Mouse (Mus musculus) splenic B cell, adult 2 months (primary cell): ENCODE measurements around the gene Pigk.

ENCODE experiments used
- DNase-seq: peaks from one replicate; pipeline ENCODE4 v3.0.0-alpha.2; 2011; ENCODE audit warnings: low read depth, low spot score
- H3K27me3 ChIP-seq: 2 replicates; pipeline ENCODE4 v1.6.1; 2012; ENCODE audit warnings: mild to moderate bottlenecking, low read length, moderate library complexity, mixed read lengths; ENCODE audit not compliant: control insufficient read depth, poor library complexity, insufficient read depth, severe bottlenecking
- H3K36me3 ChIP-seq: 2 replicates; pipeline ENCODE4 v1.6.1; 2012; ENCODE audit warnings: mild to moderate bottlenecking, low read length, moderate library complexity, mixed read lengths; ENCODE audit not compliant: control insufficient read depth, poor library complexity, insufficient read depth, severe bottlenecking

Pigk gene

DNA sequence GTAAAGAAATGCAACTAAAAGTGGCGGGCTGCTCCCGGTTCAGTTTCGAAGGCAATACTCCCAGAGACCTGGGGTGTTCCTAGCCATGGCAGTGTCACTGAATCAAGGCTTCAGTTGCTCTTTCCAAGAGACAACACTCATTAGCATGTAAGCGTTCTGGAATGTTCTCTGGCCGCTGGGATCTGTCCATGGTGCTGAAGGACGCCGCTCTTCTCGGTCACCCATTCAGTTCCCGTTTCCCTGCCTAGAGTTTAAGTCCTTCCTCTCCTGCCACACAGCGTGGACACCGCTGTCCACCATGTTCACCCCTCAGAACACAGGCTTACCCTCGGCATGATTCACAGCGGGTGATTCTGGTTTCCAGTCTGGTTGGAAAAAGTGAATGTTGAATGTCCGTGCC, 107.3 kb downstream of the Pigk start:
- DNase-seq = peak; percentile 29
- no peaks in the 10 kb centered on the region for H3K27me3 ChIP-seq

DNA sequence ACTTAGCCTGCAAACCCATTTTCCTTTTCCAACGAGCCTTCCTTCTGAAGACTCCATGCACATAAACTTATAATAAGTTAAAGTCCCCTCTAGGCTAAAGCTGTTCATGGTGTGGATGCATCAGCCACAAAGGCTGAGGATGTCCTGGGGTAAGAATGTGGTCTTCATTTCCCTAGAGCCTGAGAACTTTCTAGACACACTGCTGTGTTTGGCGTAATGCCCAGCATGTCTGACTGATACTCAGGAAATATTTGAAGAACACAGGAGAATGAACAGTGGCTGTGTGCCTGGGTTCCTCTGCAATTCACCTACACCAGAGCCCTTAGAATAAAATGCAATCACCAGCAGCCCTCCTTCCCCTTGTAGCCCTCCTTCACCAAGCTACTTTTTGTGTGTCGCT, 117.5 kb downstream of the Pigk start:
- H3K27me3 ChIP-seq = no peaks in the 10 kb centered on the region
- H3K36me3 ChIP-seq = no peaks in the 10 kb centered on the region
- no peak for DNase-seq

More for the DNA sequence above, 107.3 kb downstream of the Pigk start:
- H3K36me3 ChIP-seq = no peaks in the 10 kb centered on the region

DNA sequence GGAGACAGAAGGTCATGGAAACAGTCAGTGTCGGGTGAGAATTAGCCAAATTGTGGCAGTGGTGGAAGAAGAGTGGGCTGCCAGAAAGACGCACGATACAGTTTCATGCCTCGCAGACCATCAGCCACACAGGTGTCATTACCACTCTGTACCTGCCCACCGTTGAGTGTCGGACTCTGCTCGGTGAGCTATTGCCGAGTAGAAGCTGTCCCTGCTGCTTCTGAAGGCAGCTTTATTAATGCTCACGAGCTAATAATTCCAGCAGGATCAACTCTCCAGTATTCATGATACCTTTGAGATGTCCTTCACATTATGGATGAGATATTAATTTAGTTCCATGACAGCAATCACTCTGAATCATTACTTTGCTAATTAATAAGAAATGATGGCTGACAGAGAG, 118.1 kb downstream of the Pigk start:
- H3K36me3 ChIP-seq = no peaks in the 10 kb centered on the region
- no peaks in the 10 kb centered on the region for H3K27me3 ChIP-seq
- no peak for DNase-seq

DNA sequence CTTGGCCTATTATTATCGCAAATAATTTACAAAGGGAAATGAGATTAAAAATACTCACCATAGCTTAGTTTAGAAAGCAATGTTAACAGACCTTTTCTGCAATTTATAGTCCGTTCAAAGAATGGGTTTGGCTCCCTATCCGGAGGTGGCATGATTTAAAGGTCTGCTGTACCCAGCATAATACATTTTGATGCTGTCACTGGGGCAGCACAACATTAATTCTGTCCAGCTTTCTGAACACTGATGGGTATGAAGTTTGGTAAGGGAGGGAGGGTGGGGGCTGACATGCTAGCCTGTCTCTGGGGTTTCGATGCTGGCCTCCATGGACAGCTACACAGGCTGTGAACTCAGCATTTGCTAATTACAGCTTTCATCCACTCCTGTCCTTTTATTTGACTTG, 118.5 kb downstream of the Pigk start:
- no peaks in the 10 kb centered on the region for H3K27me3 ChIP-seq
- no peak for DNase-seq
- H3K36me3 ChIP-seq = no peaks in the 10 kb centered on the region

DNA sequence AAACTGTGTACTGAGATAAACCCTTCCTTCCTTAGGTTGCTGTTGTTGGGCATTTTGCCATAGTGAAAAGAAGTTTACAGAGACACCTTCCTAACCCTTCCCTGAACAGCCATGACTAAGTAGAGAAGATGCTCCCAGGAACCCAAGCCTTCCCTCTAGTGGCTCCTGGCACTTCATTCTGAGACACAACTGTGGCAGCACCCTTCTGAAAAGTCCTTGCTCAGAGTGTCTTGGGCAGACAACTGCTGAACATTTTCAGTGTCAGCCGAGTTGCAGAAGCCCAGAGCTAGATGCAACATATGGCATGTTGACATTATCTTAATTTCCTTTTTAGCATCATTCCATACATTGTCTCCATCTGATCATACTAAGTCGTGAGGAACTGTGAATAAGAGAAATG, 123.5 kb downstream of the Pigk start:
- H3K27me3 ChIP-seq = no peaks in the 10 kb centered on the region
- no peaks in the 10 kb centered on the region for H3K36me3 ChIP-seq
- DNase-seq = no peak

DNA sequence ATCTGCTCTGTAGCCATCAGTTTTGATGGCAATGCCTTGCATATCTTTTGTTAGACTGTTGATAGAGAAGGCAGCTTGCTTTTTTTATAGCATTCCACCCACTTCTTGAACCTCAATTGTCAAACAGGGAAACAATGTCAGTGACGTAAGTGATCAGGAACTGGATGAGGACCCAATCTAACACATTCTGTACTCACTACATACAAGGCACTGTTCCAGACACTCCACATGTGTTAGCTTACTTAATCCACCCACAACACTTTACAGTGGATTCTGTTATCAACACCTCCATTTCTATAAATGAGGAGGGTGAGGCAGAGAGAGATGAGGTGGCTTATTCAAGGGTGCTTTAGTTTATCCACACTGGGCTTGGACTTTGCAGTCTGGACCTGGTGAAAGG, 124.0 kb downstream of the Pigk start:
- DNase-seq = no peak
- H3K36me3 ChIP-seq = no peaks in the 10 kb centered on the region
- no peaks in the 10 kb centered on the region for H3K27me3 ChIP-seq

DNA sequence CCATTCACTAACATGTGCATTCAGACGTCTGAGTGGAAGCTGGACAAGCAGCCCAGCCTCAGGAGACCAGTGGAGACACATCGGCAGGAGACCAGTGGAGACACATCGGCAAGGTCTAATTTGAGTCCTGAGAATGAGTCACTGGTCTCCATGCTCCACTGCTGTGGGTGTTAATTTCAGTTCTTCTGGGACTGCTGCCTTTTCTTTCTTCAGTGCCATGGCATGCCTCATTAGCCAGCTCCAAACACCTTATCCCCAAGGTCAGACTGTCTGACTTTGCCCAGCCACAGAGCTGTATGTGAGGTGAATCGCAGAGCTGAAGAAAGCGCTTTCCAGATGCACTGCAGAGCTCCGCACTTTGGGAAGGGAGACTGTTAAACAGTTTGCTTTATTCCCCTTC, 127.4 kb downstream of the Pigk start:
- DNase-seq = no peak
- Histone ChIP-seq H3K27me3 (no peaks in the 10 kb centered on the region), H3K36me3 (no peaks in the 10 kb centered on the region)

DNA sequence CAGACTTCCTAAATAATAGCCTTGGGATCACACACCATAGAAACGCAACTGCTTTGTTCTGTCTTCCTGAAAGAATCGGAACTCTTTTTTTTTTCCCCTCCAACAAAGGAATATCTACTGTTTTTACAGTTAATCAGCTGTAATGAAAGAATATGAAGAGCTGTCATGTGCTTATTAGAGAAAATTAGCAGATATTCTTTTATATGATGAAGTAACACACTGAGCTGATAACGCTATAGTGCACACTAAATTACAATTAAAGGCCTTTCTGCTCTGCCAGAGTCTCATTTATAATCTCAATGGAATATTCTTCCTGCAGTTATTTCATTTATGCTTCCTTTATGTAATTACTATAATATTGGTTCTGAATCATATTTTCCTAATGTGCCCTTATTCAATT, 128.7 kb downstream of the Pigk start:
- no peaks in the 10 kb centered on the region for H3K27me3 ChIP-seq
- no peak for DNase-seq
- H3K36me3 ChIP-seq = no peaks in the 10 kb centered on the region

DNA sequence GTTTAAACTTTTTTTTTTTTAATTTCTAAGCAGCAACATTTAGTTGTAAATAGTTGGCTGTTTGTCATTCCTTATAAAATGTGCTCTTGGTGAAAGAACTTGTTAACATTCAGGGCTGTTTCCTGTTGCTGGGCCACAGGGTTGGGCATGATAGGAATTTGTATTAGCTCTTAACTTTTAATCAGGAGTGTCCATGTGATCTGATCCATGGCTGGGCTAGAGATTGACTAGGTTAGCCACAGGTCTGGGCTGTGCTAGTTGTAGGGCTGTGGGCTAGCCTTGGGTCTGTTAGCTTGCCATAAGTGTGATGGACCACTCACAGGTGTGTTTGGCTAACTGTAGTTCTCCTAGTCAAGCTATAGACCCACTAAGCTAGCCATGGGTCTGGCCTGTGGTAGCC, 130.0 kb downstream of the Pigk start:
- no peaks in the 10 kb centered on the region for H3K36me3 ChIP-seq
- no peaks in the 10 kb centered on the region for H3K27me3 ChIP-seq
- no peak for DNase-seq

DNA sequence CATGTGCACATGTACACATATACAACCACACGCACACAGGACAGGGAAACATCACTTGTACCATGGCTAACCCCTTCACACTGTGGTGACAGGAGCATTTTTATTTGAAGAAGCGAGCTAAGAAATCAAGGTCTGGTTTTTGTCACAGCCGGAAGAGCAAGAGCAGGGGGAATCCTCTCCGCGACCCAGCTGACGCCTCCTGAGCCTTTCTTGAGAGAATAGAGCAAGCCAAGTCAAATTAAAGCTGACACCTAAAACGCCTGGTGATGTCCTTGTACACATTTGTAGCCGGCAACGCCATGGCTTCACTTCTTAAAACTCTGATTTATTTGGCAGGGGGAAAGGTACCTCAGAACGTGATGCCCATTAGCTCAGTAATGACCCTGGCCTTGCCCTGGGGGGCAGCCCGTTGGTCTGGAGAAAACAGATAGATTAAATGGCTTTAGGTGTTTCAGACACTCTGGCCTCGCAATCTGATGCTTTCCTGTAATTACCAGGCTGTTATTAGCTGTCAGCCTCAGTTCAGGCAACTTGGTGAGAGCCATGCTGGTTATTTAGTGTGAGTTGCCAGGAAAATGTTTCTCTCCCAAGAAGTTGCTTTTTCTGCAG, 141.2 kb downstream of the Pigk start:
- Histone ChIP-seq H3K36me3 (no peaks in the 10 kb centered on the region), H3K27me3 (no peaks in the 10 kb centered on the region)
- no peak for DNase-seq

DNA sequence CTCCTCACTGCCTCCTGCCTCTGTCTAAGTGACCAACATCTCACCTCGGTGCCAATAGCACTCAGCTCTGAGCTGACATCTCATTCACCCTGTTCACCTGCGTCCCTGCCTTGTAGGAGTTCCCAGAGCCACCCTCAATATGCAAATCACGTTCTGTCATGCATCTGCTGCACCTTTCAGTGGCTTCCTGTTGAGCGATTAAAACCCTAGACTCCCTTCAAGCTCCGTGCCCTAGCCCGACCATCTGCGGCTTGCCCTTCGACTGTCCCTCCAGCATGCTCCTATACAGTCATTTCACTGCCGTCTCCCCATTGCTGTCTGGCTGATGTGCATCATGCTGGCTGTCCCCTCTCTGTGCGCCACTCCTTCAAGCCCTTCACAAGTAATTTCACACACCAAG, 142.2 kb downstream of the Pigk start:
- Histone ChIP-seq H3K27me3 (no peaks in the 10 kb centered on the region), H3K36me3 (no peaks in the 10 kb centered on the region)
- peak; percentile 42 for DNase-seq

DNA sequence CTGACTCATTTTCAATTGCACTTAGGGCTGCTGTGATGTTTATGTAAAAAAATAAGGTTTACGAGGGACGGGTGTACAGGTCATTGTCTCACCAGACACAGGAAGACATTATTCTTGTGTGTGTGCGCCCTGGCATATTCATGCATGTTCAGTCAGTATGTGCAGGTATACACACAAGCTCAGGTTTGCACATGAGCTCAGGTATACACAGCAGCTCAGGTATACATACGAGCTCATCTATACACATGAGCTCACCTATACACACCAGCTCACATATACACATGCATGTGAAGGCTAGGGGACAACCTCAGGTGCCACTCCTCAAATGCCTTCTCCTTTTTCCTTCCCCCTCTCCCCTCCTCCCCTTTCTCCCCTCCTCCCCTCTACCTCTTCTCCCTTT, 147.6 kb downstream of the Pigk start:
- H3K36me3 ChIP-seq = no peaks in the 10 kb centered on the region
- DNase-seq = no peak
- H3K27me3 ChIP-seq = no peaks in the 10 kb centered on the region

DNA sequence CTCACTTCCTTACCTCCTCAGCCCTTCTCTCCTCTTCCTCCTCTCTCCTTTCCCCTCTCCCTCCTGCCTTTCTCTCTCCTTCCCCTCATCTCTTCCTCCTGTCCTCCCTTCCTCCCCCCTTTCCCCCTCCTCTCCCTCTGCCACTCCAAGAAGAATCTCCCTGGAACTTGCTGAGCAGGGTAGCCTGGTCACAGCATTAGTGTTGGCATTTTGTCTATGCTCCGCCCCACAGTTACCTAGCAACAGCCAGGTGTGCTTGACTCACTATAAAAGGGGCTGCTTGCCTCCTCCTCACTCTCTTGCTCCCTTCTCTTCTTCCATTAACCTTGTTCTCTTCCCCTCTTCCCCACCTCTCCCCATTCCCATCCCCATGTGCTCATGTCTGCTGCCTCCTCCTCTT, 148.1 kb downstream of the Pigk start:
- H3K36me3 ChIP-seq = no peaks in the 10 kb centered on the region
- no peak for DNase-seq
- H3K27me3 ChIP-seq = no peaks in the 10 kb centered on the region

DNA sequence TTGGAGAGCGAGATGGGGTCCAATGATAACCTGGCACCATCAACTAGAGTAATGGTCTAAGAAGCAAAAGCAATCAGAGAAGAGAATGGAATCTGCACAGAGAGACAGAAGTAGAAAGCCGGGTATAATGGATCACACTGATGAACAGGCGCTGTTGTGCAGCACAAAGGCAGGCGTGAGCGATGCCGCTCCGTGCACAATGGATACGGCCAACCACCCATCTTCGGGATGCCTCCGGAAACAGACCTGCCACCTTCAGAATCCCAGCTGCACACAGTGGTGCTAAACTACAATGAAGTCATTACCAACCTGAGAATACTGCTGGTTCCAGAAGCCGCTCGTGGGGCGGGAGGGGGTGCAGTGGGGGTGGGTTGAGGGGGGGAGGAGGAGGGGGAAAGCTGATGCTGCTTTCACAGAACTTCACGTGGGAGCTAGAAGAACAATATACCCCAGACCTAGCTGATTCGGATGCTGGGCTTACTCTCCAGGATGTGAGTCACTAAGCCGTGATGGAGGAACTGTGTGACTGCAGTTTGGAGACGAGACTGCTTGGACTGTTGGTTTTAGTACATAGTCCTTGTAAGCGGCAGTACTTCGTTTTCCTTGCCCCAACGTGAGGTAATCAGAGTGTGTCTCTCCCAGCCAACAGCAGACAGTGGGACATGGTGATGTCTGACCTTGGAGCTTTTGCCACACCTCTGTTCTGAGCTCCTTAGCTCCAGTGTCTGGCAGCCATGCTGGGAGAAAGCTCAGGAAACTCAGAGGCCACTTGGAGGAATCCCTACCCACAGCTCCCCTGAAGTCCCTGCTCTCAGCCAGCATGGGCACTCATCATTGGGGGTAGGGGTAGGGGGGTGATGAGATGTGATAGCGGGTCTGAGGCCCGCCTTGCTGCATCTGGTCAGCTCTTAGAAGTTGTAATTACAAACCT, 152.4 kb downstream of the Pigk start:
- Histone ChIP-seq H3K27me3 (no peaks in the 10 kb centered on the region), H3K36me3 (no peaks in the 10 kb centered on the region)
- DNase-seq = no peak

DNA sequence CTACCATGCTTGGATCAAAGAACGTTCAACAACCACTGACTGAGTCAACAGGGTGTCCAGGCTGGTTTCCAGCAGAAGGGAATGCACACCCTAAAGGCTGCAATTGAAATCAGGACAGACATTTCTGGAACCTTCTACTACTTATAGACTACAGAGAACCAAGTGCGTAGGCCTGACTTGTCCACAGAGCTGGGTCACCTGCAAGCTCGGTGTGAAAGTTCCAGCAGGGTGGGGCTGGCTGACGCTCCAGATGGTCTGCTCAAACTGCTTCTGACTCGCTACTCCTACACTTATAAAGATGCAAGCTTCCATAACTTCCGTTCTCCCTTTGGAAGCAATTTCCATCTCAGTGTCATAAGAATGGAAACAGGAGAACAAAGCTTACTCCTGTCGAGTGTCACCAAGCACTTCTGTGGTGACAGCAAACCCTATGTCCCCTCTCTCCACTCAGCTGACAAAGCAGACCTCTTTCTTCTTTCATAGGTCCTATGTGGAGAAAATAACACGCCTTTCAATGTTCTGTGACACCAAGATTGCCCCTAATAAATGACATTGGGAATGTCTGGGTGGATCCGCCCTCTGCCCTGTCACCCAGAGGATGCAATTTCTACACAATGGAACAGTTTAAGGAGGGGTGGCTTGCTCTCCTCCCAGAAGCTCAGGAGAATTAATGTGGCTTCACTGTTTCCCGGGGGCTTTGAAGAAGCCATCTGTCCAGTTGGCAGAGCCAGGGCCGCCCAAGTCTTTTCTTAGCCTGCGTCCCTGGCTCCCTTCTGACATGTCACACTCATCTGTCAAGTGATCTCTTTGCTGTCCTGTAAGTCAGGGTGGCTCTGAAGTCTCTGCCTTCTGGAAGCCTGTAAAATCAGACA, 154.0 kb downstream of the Pigk start:
- H3K36me3 ChIP-seq = no peaks in the 10 kb centered on the region
- H3K27me3 ChIP-seq = no peaks in the 10 kb centered on the region
- no peak for DNase-seq
